Mouse (Mus musculus): ENCODE measurements around the gene Phb. TPM values are rescaled to one million over a fixed set of nuclear protein-coding genes. Genes with fewer than 3 reads are reported as not detected.

The Phb gene
- polyA plus RNA-seq, 1 experiment: 129 TPM

- Histone ChIP-seq H3K4me3 (ENCODE audit: insufficient read depth, low read length) (no peak overlapping the region), H3K27ac (ENCODE audit: insufficient read depth, low read length) (no peak overlapping the region), H3K4me1 (ENCODE audit: control insufficient read depth, insufficient read depth, low read length) (peaks cover 1% of the 10 kb centered on the region; the same call in 1 of the 2 replicates)
- TF ChIP-seq CTCF (IDR thresholded peaks at IDR 0.05; ENCODE audit: extremely low read depth, insufficient read depth, low read length) (no peak), POLR2A (IDR thresholded peaks at IDR 0.05; ENCODE audit: extremely low read depth, insufficient read depth, low read length) (no peak)
Measured at GRCm38 (mm10) chr11:95716136-95716535, 49.4 kb downstream of the Phb start.

DNA sequence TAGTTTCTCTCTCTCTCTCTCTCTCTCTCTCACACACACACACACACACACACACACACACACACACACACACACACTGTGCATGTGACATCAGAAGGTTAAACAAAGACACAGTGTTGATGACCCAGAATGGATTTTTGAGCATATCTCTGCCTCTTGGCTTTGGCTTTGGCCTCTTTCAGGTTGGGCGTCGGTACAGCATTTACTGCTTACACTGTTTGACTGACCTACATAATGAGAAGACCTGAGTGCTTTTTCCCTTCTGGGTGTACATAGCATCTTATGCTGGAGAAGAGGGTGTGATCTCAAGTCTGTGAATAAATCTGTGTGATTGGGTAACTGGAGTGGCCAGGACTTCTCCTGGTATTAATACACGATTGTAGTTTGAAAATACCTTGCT is 52.6 kb downstream of the Phb start:
- H3K27ac ChIP-seq (ENCODE audit: insufficient read depth, low read length): no peak overlapping the region
- TF ChIP-seq CTCF (IDR thresholded peaks at IDR 0.05; ENCODE audit: extremely low read depth, insufficient read depth, low read length): no peak
- TF ChIP-seq POLR2A (IDR thresholded peaks at IDR 0.05; ENCODE audit: extremely low read depth, insufficient read depth, low read length): no peak
- H3K4me3 ChIP-seq (ENCODE audit: insufficient read depth, low read length): no peak overlapping the region
- peaks cover 1% of the 10 kb centered on the region; the same call in 1 of the 2 replicates for H3K4me1 ChIP-seq (ENCODE audit: control insufficient read depth, insufficient read depth, low read length)

DNA sequence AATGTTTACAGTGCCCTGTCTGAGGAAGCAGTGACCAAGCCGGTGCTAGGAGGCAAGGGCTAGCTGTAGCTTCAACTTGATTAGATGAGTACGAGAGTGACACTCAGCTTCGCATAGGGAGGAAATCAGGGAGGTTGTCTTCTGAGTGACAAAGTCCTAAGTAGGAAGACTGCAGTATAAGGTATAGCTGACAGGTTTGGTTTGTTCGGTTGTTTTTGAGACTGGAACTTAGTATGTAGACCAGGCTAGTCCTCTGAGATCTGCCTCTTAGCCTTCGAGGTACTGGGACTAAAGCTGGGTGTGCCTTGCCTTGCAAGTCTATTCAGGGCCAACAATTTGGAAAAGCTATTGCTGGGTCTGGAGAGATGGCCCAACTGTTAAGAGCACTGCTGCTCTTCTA is 56.5 kb downstream of the Phb start, which contains the start of gene B130006D01Rik:
Gene B130006D01Rik (plus strand): TSS at position 301 of the 400 bp plus-strand sequence.
- peaks cover 1% of the 10 kb centered on the region for H3K4me1 ChIP-seq (ENCODE audit: control insufficient read depth, insufficient read depth, low read length)

GRCm38 (mm10) chr11:95724466-95724865 is 57.7 kb downstream of the Phb start:
- no peak overlapping the region for H3K4me3 ChIP-seq (ENCODE audit: insufficient read depth, low read length)
- peaks cover 1% of the 10 kb centered on the region for H3K4me1 ChIP-seq (ENCODE audit: control insufficient read depth, insufficient read depth, low read length)
- H3K27ac ChIP-seq (ENCODE audit: insufficient read depth, low read length): no peak overlapping the region
- TF ChIP-seq CTCF (IDR thresholded peaks at IDR 0.05; ENCODE audit: extremely low read depth, insufficient read depth, low read length): no peak
- no peak for TF ChIP-seq POLR2A (IDR thresholded peaks at IDR 0.05; ENCODE audit: extremely low read depth, insufficient read depth, low read length)

More for the DNA sequence above, 56.5 kb downstream of the Phb start, which contains the start of gene B130006D01Rik:
- no peak for TF ChIP-seq CTCF (IDR thresholded peaks at IDR 0.05; ENCODE audit: extremely low read depth, insufficient read depth, low read length)
- TF ChIP-seq POLR2A (IDR thresholded peaks at IDR 0.05; ENCODE audit: extremely low read depth, insufficient read depth, low read length): no peak
- Histone ChIP-seq H3K4me3 (ENCODE audit: insufficient read depth, low read length) (no peak within 1 kb of the TSS), H3K27ac (ENCODE audit: insufficient read depth, low read length) (no peak within 1 kb of the TSS)

DNA sequence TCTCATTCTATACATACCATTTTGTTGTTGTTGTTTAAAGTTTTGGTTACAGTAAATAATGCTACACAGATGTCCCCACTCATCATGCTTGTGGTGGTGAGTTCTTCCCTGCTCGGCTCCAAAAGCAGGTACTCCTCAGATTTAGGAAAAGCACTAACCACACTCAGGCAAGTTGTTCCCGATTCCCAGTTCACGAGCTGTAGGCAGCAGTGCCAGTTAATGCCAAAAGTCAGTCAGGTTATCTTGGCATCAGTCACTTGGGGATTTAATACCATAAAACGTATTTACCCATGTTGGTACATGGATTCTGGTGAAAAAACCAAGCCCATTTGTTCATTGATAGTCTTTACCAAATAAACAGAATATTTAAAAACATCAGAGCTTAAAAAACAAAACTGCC is 59.4 kb downstream of the Phb start:
- TF ChIP-seq CTCF (IDR thresholded peaks at IDR 0.05; ENCODE audit: extremely low read depth, insufficient read depth, low read length): no peak
- Histone ChIP-seq H3K4me1 (ENCODE audit: control insufficient read depth, insufficient read depth, low read length) (peaks cover 1% of the 10 kb centered on the region), H3K4me3 (ENCODE audit: insufficient read depth, low read length) (no peak overlapping the region), H3K27ac (ENCODE audit: insufficient read depth, low read length) (no peak overlapping the region)

DNA sequence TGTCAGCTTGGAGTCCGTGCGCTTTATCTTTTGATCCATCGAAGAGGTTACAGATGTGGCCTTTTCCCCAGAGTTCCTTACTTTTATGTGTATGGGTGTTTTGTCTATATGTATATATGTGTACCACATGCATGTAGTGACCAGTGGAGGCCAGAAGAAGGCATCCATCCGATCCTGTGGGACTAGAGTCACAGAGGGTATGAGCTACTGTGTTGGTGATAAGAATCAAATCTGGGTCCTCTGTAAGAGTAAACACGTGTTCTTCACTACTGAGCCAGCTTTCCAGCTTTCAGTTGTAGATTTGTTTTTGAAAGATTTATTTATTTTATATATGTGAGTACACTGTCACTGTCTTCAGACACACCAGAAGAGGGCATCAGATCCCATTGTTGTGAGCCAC is 61.2 kb downstream of the Phb start:
- TF ChIP-seq POLR2A (IDR thresholded peaks at IDR 0.05; ENCODE audit: extremely low read depth, insufficient read depth, low read length) (no peak), CTCF (IDR thresholded peaks at IDR 0.05; ENCODE audit: extremely low read depth, insufficient read depth, low read length) (no peak)
- Histone ChIP-seq H3K4me1 (ENCODE audit: control insufficient read depth, insufficient read depth, low read length) (peaks cover 1% of the 10 kb centered on the region), H3K27ac (ENCODE audit: insufficient read depth, low read length) (no peak overlapping the region), H3K4me3 (ENCODE audit: insufficient read depth, low read length) (no peak overlapping the region)

GRCm38 (mm10) chr11:95728916-95729907 is 62.5 kb downstream of the Phb start:
- TF ChIP-seq POLR2A (IDR thresholded peaks at IDR 0.05; ENCODE audit: extremely low read depth, insufficient read depth, low read length) (no peak), CTCF (IDR thresholded peaks at IDR 0.05; ENCODE audit: extremely low read depth, insufficient read depth, low read length) (no peak)
- peaks cover 1% of the 10 kb centered on the region for H3K4me1 ChIP-seq (ENCODE audit: control insufficient read depth, insufficient read depth, low read length)
- H3K4me3 ChIP-seq (ENCODE audit: insufficient read depth, low read length): no peak overlapping the region
- H3K27ac ChIP-seq (ENCODE audit: insufficient read depth, low read length): no peak overlapping the region

Other genes starting within 250 kb of the Phb start
- gene Nxph3, start 152.4 kb upstream of the Phb start, polyA plus RNA-seq (2012; rRNA removed): 30.2 and 33.4 TPM in 2 replicates
- gene Ngfr, start 79.2 kb upstream of the Phb start, polyA plus RNA-seq (2012; rRNA removed): 0.86 and 0.93 TPM in 2 replicates
- 21.2 and 21.5 TPM in 2 replicates for gene Zfp652, start 45.7 kb downstream of the Phb start, polyA plus RNA-seq (2012; rRNA removed)
- gene B130006D01Rik, start 56.6 kb downstream of the Phb start, polyA plus RNA-seq (2012; rRNA removed): 0.40 and 0.51 TPM in 2 replicates
- gene Phospho1, start 157.5 kb downstream of the Phb start, polyA plus RNA-seq (2012; rRNA removed): 72.8 and 74.3 TPM in 2 replicates
- gene Gngt2, start 170.3 kb downstream of the Phb start, polyA plus RNA-seq (2012; rRNA removed): 9.4 and 11.0 TPM in 2 replicates
- 9.6 and 11.8 TPM in 2 replicates for gene Abi3, start 175.5 kb downstream of the Phb start, polyA plus RNA-seq (2012; rRNA removed)
- not detected in 2 replicates for gene B4galnt2, start 247.9 kb downstream of the Phb start, polyA plus RNA-seq (2012; rRNA removed)

Measured in cortical plate, adult 2 months (tissue).